Mouse (Mus musculus): Measurements from ENCODE around the gene Kcna1.

The Kcna1 gene

GRCm38 (mm10) chr6:126646381-126646780 lies at the start of gene Kcna1:
Gene Kcna1 (minus strand): TSS chr6:126646384.
- DNase-seq (ENCODE audit: low read depth): no peak

GRCm38 (mm10) chr6:126687120-126687519 lies 40.9 kb upstream of the Kcna1 start:
- no peak for DNase-seq (ENCODE audit: low read depth)

- no peak for DNase-seq (ENCODE audit: low read depth)
These were observed 39.0 kb upstream of the Kcna1 start for GRCm38 (mm10) chr6:126685135-126685534.

- DNase-seq (ENCODE audit: low read depth): peak; percentile 34
These were observed 32.8 kb upstream of the Kcna1 start for GRCm38 (mm10) chr6:126678961-126679360.

GRCm38 (mm10) chr6:126667001-126667400 lies 20.8 kb upstream of the Kcna1 start:
- no peak for DNase-seq (ENCODE audit: low read depth)

GRCm38 (mm10) chr6:126666091-126666490 lies 19.9 kb upstream of the Kcna1 start:
- DNase-seq (ENCODE audit: low read depth): no peak

- no peak for DNase-seq (ENCODE audit: low read depth)
These were observed 18.4 kb upstream of the Kcna1 start for GRCm38 (mm10) chr6:126664569-126664968.

GRCm38 (mm10) chr6:126657646-126658394 lies 11.6 kb upstream of the Kcna1 start:
- DNase-seq (ENCODE audit: low read depth): no peak

GRCm38 (mm10) chr6:126653561-126653960 lies 7.4 kb upstream of the Kcna1 start:
- DNase-seq (ENCODE audit: low read depth): peak; percentile 60

GRCm38 (mm10) chr6:126645644-126646358 lies 383 bp downstream of the Kcna1 start:
- no peak for DNase-seq (ENCODE audit: low read depth)

- DNase-seq (ENCODE audit: low read depth): no peak
These were observed 1.1 kb downstream of the Kcna1 start for GRCm38 (mm10) chr6:126645044-126645541.

GRCm38 (mm10) chr6:126644181-126645043 lies 1.8 kb downstream of the Kcna1 start:
- no peak for DNase-seq (ENCODE audit: low read depth)

GRCm38 (mm10) chr6:126643341-126644055 lies 2.7 kb downstream of the Kcna1 start:
- DNase-seq (ENCODE audit: low read depth): no peak

- DNase-seq (ENCODE audit: low read depth): no peak
These were observed 3.3 kb downstream of the Kcna1 start for GRCm38 (mm10) chr6:126642856-126643321.

GRCm38 (mm10) chr6:126628451-126628850 lies 17.7 kb downstream of the Kcna1 start:
- no peak for DNase-seq (ENCODE audit: low read depth)

- DNase-seq (ENCODE audit: low read depth): no peak
These were observed 27.7 kb downstream of the Kcna1 start for GRCm38 (mm10) chr6:126618455-126618854.

GRCm38 (mm10) chr6:126610746-126611145 lies 35.4 kb downstream of the Kcna1 start:
- DNase-seq (ENCODE audit: low read depth): no peak

- DNase-seq (ENCODE audit: low read depth): no peak
These were observed 36.8 kb downstream of the Kcna1 start for GRCm38 (mm10) chr6:126609193-126609947.

- no peak for DNase-seq (ENCODE audit: low read depth)
These were observed 44.3 kb downstream of the Kcna1 start for GRCm38 (mm10) chr6:126601843-126602326.

GRCm38 (mm10) chr6:126599201-126599995 lies 46.8 kb downstream of the Kcna1 start:
- no peak for DNase-seq (ENCODE audit: low read depth)

Data from NIH3T3 (cell line).